Mouse (Mus musculus) cerebellum, postnatal 14 days (tissue): ENCODE measurements around the gene Hist1h2bj.

Experiments
- DNase-seq, 2 experiments: peaks; one replicate each; pipeline ENCODE4 v3.0.0; 2021; ENCODE audit warnings: mixed read lengths in 2 of 2

Hist1h2bj gene

GRCm38 (mm10) chr13:22015479-22016450 is 27.2 kb upstream of the Hist1h2bj start:
- DNase-seq, result peak; percentile 71 to 82

GRCm38 (mm10) chr13:22019934-22020835 is 22.8 kb upstream of the Hist1h2bj start:
- DNase-seq, result peak in 1 of 2 experiments; percentile 36

GRCm38 (mm10) chr13:22020901-22021339 is 22.1 kb upstream of the Hist1h2bj start:
- DNase-seq, result peak; percentile 68 to 77

- DNase-seq, result no peak
Measured at GRCm38 (mm10) chr13:22021581-22021980, 21.4 kb upstream of the Hist1h2bj start.

- DNase-seq, result peak; percentile 83 to 88
Measured at GRCm38 (mm10) chr13:22022241-22022640, 20.8 kb upstream of the Hist1h2bj start.

GRCm38 (mm10) chr13:22026058-22027031 is 16.7 kb upstream of the Hist1h2bj start:
- peak; percentile 92 to 93 for DNase-seq

GRCm38 (mm10) chr13:22028673-22029460 is 14.1 kb upstream of the Hist1h2bj start:
- peak; percentile 98 for DNase-seq

- DNase-seq, result peak; percentile 34 to 39
Measured at GRCm38 (mm10) chr13:22029928-22030327, 13.1 kb upstream of the Hist1h2bj start.

- DNase-seq, result peak; percentile 30 to 46
Measured at GRCm38 (mm10) chr13:22030493-22030892, 12.5 kb upstream of the Hist1h2bj start.

GRCm38 (mm10) chr13:22033741-22034442 is 9.1 kb upstream of the Hist1h2bj start:
- no peak for DNase-seq

- no peak for DNase-seq
Measured at GRCm38 (mm10) chr13:22034443-22035266, 8.4 kb upstream of the Hist1h2bj start.

- DNase-seq, result peak; percentile 81 to 84
Measured at GRCm38 (mm10) chr13:22035267-22036148, 7.5 kb upstream of the Hist1h2bj start, which contains the start of the genes Hist1h2ah and Hist1h2bk. Hist1h2ah (minus strand) TSS chr13:22035568. Hist1h2bk (plus strand) TSS chr13:22035870.

- no peak for DNase-seq
Measured at GRCm38 (mm10) chr13:22036149-22036956, 6.7 kb upstream of the Hist1h2bj start.

- DNase-seq, result no peak
Measured at GRCm38 (mm10) chr13:22036986-22037385, 6.0 kb upstream of the Hist1h2bj start.

- DNase-seq, result no peak
Measured at GRCm38 (mm10) chr13:22037415-22037814, 5.6 kb upstream of the Hist1h2bj start.

GRCm38 (mm10) chr13:22039364-22039763 is 3.6 kb upstream of the Hist1h2bj start:
- DNase-seq, result no peak

GRCm38 (mm10) chr13:22039951-22040463 is 3.0 kb upstream of the Hist1h2bj start:
- no peak for DNase-seq
